Mouse (Mus musculus) frontal cortex, postnatal 36 days (tissue): Measurements from ENCODE around the gene Tmem101.
"Not testable (repeated sequence)": the region's sequence is repeated elsewhere in the genome, so short reads cannot be mapped to it uniquely, and the experiment has no call there.

Source experiments
- DNase-seq, 2 experiments: peaks; one replicate each; pipeline ENCODE4 v3.0.0; 2022; ENCODE audit warnings: low spot score in 2 of 2

Gene Tmem101

GRCm38 (mm10) chr11:102156039-102156785 is at the start of gene Tmem101:
TSS of gene Tmem101 (minus strand) at chr11:102156404.
- peak; percentile 89 to 91 for DNase-seq

- peak in 1 of 2 experiments; percentile 61 for DNase-seq
Measured at GRCm38 (mm10) chr11:102201408-102201821, 45.2 kb upstream of the Tmem101 start.

- DNase-seq: no peak
Measured at GRCm38 (mm10) chr11:102199856-102200255, 43.7 kb upstream of the Tmem101 start.

- DNase-seq: no peak
Measured at GRCm38 (mm10) chr11:102198245-102198644, 42.0 kb upstream of the Tmem101 start.

GRCm38 (mm10) chr11:102196018-102196797 is 40.0 kb upstream of the Tmem101 start:
- DNase-seq: peak in 1 of 2 experiments; percentile 53

- no peak for DNase-seq
Measured at GRCm38 (mm10) chr11:102193657-102194440, 37.6 kb upstream of the Tmem101 start.

GRCm38 (mm10) chr11:102190848-102191247 is 34.6 kb upstream of the Tmem101 start:
- no peak for DNase-seq

- peak; percentile 84 to 93 for DNase-seq
Measured at GRCm38 (mm10) chr11:102189461-102190436, 33.5 kb upstream of the Tmem101 start, which contains the start of gene G6pc3. TSS of gene G6pc3 (plus strand) at chr11:102189620.

- DNase-seq: no peak
Measured at GRCm38 (mm10) chr11:102188980-102189379, 32.8 kb upstream of the Tmem101 start.

GRCm38 (mm10) chr11:102186235-102186634 is 30.0 kb upstream of the Tmem101 start:
- DNase-seq: no peak

GRCm38 (mm10) chr11:102185677-102186076 is 29.5 kb upstream of the Tmem101 start:
- no peak for DNase-seq

- DNase-seq: peak; percentile 93
Measured at GRCm38 (mm10) chr11:102184646-102185495, 28.7 kb upstream of the Tmem101 start, which contains the start of gene Lsm12. TSS of gene Lsm12 (minus strand) at chr11:102185296.

GRCm38 (mm10) chr11:102184253-102184645 is 28.0 kb upstream of the Tmem101 start:
- no peak for DNase-seq

- DNase-seq: no peak
Measured at GRCm38 (mm10) chr11:102179836-102180235, 23.6 kb upstream of the Tmem101 start.

GRCm38 (mm10) chr11:102168689-102169088 is 12.5 kb upstream of the Tmem101 start:
- DNase-seq: no peak

GRCm38 (mm10) chr11:102167539-102167938 is 11.3 kb upstream of the Tmem101 start:
- DNase-seq: no peak

- DNase-seq: peak; percentile 31 to 44
Measured at GRCm38 (mm10) chr11:102165971-102166722, 9.9 kb upstream of the Tmem101 start.

- DNase-seq: no peak
Measured at GRCm38 (mm10) chr11:102159781-102160180, 3.6 kb upstream of the Tmem101 start.

- not testable (repeated sequence) for DNase-seq
Measured at GRCm38 (mm10) chr11:102158024-102158423, 1.8 kb upstream of the Tmem101 start.
